Mouse (Mus musculus): Measurements from ENCODE around the gene Atg16l1. TPM values are rescaled to one million over a fixed set of nuclear protein-coding genes. Genes with fewer than 3 reads are reported as not detected.

Atg16l1 gene
- polyA plus RNA-seq, 1 experiment from 2014 or later, result 14.6 TPM

DNA sequence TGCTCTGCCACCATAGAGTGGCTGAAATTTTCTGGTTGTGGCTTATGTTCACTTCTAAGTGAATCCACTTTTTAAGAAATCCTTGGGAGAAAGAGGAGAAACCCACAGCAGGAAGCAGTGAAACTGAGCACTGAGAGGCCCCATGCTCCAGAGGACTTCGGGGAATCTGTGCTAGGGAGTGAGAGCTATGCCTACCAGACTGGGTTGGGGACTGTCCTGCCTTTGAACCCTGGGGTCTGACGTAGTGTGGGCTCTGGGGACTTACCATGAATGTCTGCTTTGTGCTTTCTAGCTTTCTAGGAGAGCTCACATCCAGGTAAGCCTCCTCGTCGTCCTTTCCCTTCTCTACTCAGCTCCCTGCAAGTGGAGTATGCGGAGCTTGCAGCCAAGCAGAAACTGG lies 81.3 kb downstream of the Atg16l1 start:
- DNase-seq (ENCODE audit: low spot score), result no peak

DNA sequence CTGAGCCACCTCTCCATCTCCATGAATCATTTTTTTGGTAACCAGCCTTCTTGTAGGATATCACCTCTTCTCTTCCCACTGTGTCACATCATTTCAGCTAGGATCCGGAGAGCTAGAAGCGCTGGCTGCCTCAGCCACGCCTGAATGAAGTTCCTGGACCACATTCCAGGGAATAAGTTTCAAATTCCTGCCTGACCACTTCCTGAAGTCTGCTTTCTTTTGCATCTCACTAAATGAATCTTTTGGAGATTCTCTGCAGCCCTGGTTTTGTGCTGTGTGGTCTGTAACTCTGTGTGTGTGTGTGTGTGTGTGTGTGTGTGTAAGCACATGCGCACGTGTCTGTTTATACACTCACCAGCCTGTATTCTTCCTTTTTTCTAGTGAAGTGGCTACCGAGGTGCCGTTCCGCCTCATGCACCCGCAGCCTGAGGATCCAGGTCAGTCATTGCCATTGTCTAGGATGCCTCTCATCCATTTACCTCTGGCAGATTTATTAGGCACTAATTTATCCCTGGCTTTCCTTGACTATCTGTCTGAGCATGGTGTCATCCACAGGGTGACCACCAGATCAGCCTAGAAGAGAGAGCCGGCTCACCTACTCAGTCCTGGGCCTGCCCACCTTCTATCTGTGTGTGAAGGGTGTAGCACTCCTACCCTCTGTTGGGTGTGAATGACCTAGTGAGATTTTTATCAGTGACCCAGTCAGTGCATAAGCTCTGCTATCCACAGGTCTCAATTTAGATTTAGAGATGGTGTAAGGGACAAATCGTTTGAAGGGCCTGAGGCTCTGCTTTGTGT lies 84.9 kb downstream of the Atg16l1 start:
- 59% methylated on average over 11 of the region's 11 CpGs for WGBS

More for the DNA sequence above, 81.3 kb downstream of the Atg16l1 start:
- H3K9me3 ChIP-seq (ENCODE audit: control insufficient read depth, low read length), result no peaks in the 10 kb centered on the region
- no peak for TF ChIP-seq CTCF (IDR thresholded peaks at IDR 0.05; ENCODE audit: low read depth)
- no peak for TF ChIP-seq EP300 (optimal IDR thresholded peaks at IDR 0.05)
- no peaks in the 10 kb centered on the region for H3K36me3 ChIP-seq (ENCODE audit: control insufficient read depth, insufficient read depth, low read length)
- no peak overlapping the region for H3K4me3 ChIP-seq (ENCODE audit: low read depth, low read length)
- no peak overlapping the region for H3K9ac ChIP-seq (ENCODE audit: low read length)
- 55% methylated on average over 5 of the region's 5 CpGs for WGBS
- no peak overlapping the region for H3K4me2 ChIP-seq (replicated peaks; ENCODE audit: low read depth)
- ATAC-seq (ENCODE audit: low FRiP score, low TSS enrichment), result no peak
- H3K27ac ChIP-seq (replicated peaks), result no peak overlapping the region
- no peaks in the 10 kb centered on the region for H3K4me1 ChIP-seq (replicated peaks; ENCODE audit: control insufficient read depth, insufficient read depth)
- no peaks in the 10 kb centered on the region for H3K27me3 ChIP-seq (ENCODE audit: control insufficient read depth, insufficient read depth, low read length)

More for the DNA sequence above, 84.9 kb downstream of the Atg16l1 start:
- Histone ChIP-seq H3K27ac (replicated peaks) (no peak overlapping the region), H3K36me3 (ENCODE audit: control insufficient read depth, insufficient read depth, low read length) (no peaks in the 10 kb centered on the region), H3K9ac (ENCODE audit: low read length) (no peak overlapping the region), H3K4me2 (replicated peaks; ENCODE audit: low read depth) (no peak overlapping the region), H3K27me3 (ENCODE audit: control insufficient read depth, insufficient read depth, low read length) (no peaks in the 10 kb centered on the region), H3K9me3 (ENCODE audit: control insufficient read depth, low read length) (no peaks in the 10 kb centered on the region), H3K4me1 (replicated peaks; ENCODE audit: control insufficient read depth, insufficient read depth) (no peaks in the 10 kb centered on the region), H3K4me3 (ENCODE audit: low read depth, low read length) (no peak overlapping the region)
- no peak for TF ChIP-seq EP300 (optimal IDR thresholded peaks at IDR 0.05)
- DNase-seq (ENCODE audit: low spot score) (no peak), ATAC-seq (ENCODE audit: low FRiP score, low TSS enrichment) (no peak)

Other genes with a start within 250 kb of the Atg16l1 start
- gene Neu2, start 246.0 kb upstream of the Atg16l1 start, polyA plus RNA-seq (2015; fragmentation: Nextera tagmentation; extraction: Ambion mirVana), result 2.0 and 2.2 TPM in 2 replicates
- 8.7 and 10.5 TPM in 2 replicates for gene Ngef, start 182.0 kb upstream of the Atg16l1 start, polyA plus RNA-seq (2015; fragmentation: Nextera tagmentation; extraction: Ambion mirVana)
- gene Inpp5d, start 135.6 kb upstream of the Atg16l1 start, polyA plus RNA-seq (2015; fragmentation: Nextera tagmentation; extraction: Ambion mirVana), result 2.6 and 2.8 TPM in 2 replicates
- gene Sag, start 47.8 kb downstream of the Atg16l1 start, polyA plus RNA-seq (2015; fragmentation: Nextera tagmentation; extraction: Ambion mirVana), result 0.53 and 0.57 TPM in 2 replicates
- 8.7 and 9.5 TPM in 2 replicates for gene Dgkd, start 97.4 kb downstream of the Atg16l1 start, polyA plus RNA-seq (2015; fragmentation: Nextera tagmentation; extraction: Ambion mirVana)